Mouse (Mus musculus) heart, embryonic 10.5 days (tissue): ENCODE measurements around the gene Prkca. TPM values are rescaled to one million over a fixed set of nuclear protein-coding genes. Genes with fewer than 3 reads are reported as not detected.

Experiments used
- DNase-seq: peaks from one replicate; pipeline ENCODE4 v3.0.0-alpha.2; 2017; ENCODE audit warnings: low spot score
- H3K27ac ChIP-seq: fragments of 300-500 bp; sonication (generic); 2 replicates; pipeline ENCODE4 v1.5.1; 2016; ENCODE audit warnings: mild to moderate bottlenecking
- H3K27me3 ChIP-seq: fragments of 300-500 bp; sonication (generic); 2 replicates; pipeline ENCODE4 v1.6.1; 2016; ENCODE audit warnings: mild to moderate bottlenecking; ENCODE audit not compliant: poor library complexity, insufficient read depth, severe bottlenecking
- H3K36me3 ChIP-seq: fragments of 300-500 bp; sonication (generic); 2 replicates; pipeline ENCODE4 v1.6.1; 2016; ENCODE audit warnings: mild to moderate bottlenecking, moderate library complexity
- H3K4me1 ChIP-seq: fragments of 300-500 bp; sonication (generic); 2 replicates; pipeline ENCODE4 v1.6.1; 2016; ENCODE audit warnings: mild to moderate bottlenecking
- H3K4me3 ChIP-seq: fragments of 300-500 bp; sonication (generic); 2 replicates; pipeline ENCODE4 v1.5.1; 2016; ENCODE audit warnings: mild to moderate bottlenecking, moderate library complexity
- H3K9me3 ChIP-seq: fragments of 300-500 bp; sonication (generic); 2 replicates; pipeline ENCODE4 v1.6.1; 2016; ENCODE audit warnings: mild to moderate bottlenecking, moderate library complexity
- WGBS: fragments of 180-500 bp; shearing (Covaris S2); methylation state at CpG from one replicate; pipeline ENCODE4 v1.1.7; 2016; 5-methylcytosine and 5-hydroxymethylcytosine counted together
- polyA plus RNA-seq: library from polyadenylated mRNA; unstranded; fragments of >200 nt; fragmentation: Nextera tagmentation; extraction: Ambion mirVana; gene quantifications from 2 replicates; pipeline ENCODE4 v1.2.1, GENCODE M21; 2016

The Prkca gene
- polyA plus RNA-seq, 1 experiment from 2014 or later = 11.3 TPM

GRCm38 (mm10) chr11:108082673-108083072 is 261.1 kb downstream of the Prkca start:
- Histone ChIP-seq H3K9me3 (no peaks in the 10 kb centered on the region), H3K27ac (no peak overlapping the region), H3K4me1 (peaks cover 5% of the 10 kb centered on the region; the same call in 1 of the 2 replicates), H3K36me3 (no peaks in the 10 kb centered on the region), H3K27me3 (no peaks in the 10 kb centered on the region), H3K4me3 (no peak overlapping the region)
- DNase-seq = no peak

GRCm38 (mm10) chr11:108079946-108080650 is 263.6 kb downstream of the Prkca start:
- WGBS = 77% methylated on average over 5 of the region's 5 CpGs
- H3K36me3 ChIP-seq = no peaks in the 10 kb centered on the region
- H3K27ac ChIP-seq = no peak overlapping the region

GRCm38 (mm10) chr11:108079454-108079853 is 264.3 kb downstream of the Prkca start:
- H3K27ac ChIP-seq = no peak overlapping the region
- no peaks in the 10 kb centered on the region for H3K9me3 ChIP-seq
- H3K27me3 ChIP-seq = no peaks in the 10 kb centered on the region
- DNase-seq = no peak
- no peak overlapping the region for H3K4me3 ChIP-seq
- WGBS = 89% methylated on average over 5 of the region's 5 CpGs
- no peaks in the 10 kb centered on the region for H3K36me3 ChIP-seq
- peaks cover 5% of the 10 kb centered on the region; the same call in 1 of the 2 replicates for H3K4me1 ChIP-seq

More at GRCm38 (mm10) chr11:108079946-108080650, 263.6 kb downstream of the Prkca start:
- no peaks in the 10 kb centered on the region for H3K27me3 ChIP-seq
- no peak overlapping the region for H3K4me3 ChIP-seq
- H3K9me3 ChIP-seq = no peaks in the 10 kb centered on the region
- H3K4me1 ChIP-seq = peaks cover 5% of the 10 kb centered on the region; the same call in 1 of the 2 replicates
- DNase-seq = no peak

GRCm38 (mm10) chr11:108077514-108077913 is 266.2 kb downstream of the Prkca start:
- 87% methylated on average over 3 of the region's 3 CpGs for WGBS
- Histone ChIP-seq H3K9me3 (no peaks in the 10 kb centered on the region), H3K27me3 (no peaks in the 10 kb centered on the region), H3K27ac (no peak overlapping the region), H3K36me3 (no peaks in the 10 kb centered on the region), H3K4me3 (no peak overlapping the region), H3K4me1 (peaks cover 5% of the 10 kb centered on the region; the same call in 1 of the 2 replicates)
- DNase-seq = no peak

GRCm38 (mm10) chr11:108072606-108073243 is 271.0 kb downstream of the Prkca start:
- WGBS = 65% methylated on average over 6 of the region's 6 CpGs
- no peak for DNase-seq

GRCm38 (mm10) chr11:108071230-108071629 is 272.5 kb downstream of the Prkca start:
- no peaks in the 10 kb centered on the region for H3K4me1 ChIP-seq
- whole genome bisulfite sequencing = 81% methylated on average over 6 of the region's 6 CpGs
- no peak overlapping the region for H3K4me3 ChIP-seq
- no peaks in the 10 kb centered on the region for H3K36me3 ChIP-seq
- H3K27me3 ChIP-seq = no peaks in the 10 kb centered on the region
- DNase-seq = no peak
- H3K27ac ChIP-seq = no peak overlapping the region
- H3K9me3 ChIP-seq = no peaks in the 10 kb centered on the region

More at GRCm38 (mm10) chr11:108072606-108073243, 271.0 kb downstream of the Prkca start:
- Histone ChIP-seq H3K4me3 (no peak overlapping the region), H3K27ac (no peak overlapping the region), H3K4me1 (no peaks in the 10 kb centered on the region), H3K27me3 (no peaks in the 10 kb centered on the region), H3K9me3 (no peaks in the 10 kb centered on the region), H3K36me3 (no peaks in the 10 kb centered on the region)

- Histone ChIP-seq H3K4me3 (no peak overlapping the region), H3K4me1 (no peaks in the 10 kb centered on the region), H3K36me3 (no peaks in the 10 kb centered on the region), H3K9me3 (no peaks in the 10 kb centered on the region), H3K27ac (no peak overlapping the region), H3K27me3 (no peaks in the 10 kb centered on the region)
- WGBS = 71% methylated on average over 6 of the region's 6 CpGs
- DNase-seq = no peak
These were observed 273.7 kb downstream of the Prkca start for GRCm38 (mm10) chr11:108070038-108070437.

GRCm38 (mm10) chr11:108068430-108068829 is 275.3 kb downstream of the Prkca start:
- no peaks in the 10 kb centered on the region for H3K27me3 ChIP-seq
- no peaks in the 10 kb centered on the region for H3K36me3 ChIP-seq
- H3K4me1 ChIP-seq = no peaks in the 10 kb centered on the region
- no peak for DNase-seq
- H3K27ac ChIP-seq = no peak overlapping the region
- H3K4me3 ChIP-seq = no peak overlapping the region
- WGBS = 86% methylated on average over 5 of the region's 5 CpGs
- no peaks in the 10 kb centered on the region for H3K9me3 ChIP-seq

GRCm38 (mm10) chr11:108067161-108067560 is 276.6 kb downstream of the Prkca start:
- Histone ChIP-seq H3K27me3 (no peaks in the 10 kb centered on the region), H3K36me3 (no peaks in the 10 kb centered on the region), H3K9me3 (no peaks in the 10 kb centered on the region), H3K27ac (no peak overlapping the region), H3K4me1 (no peaks in the 10 kb centered on the region), H3K4me3 (no peak overlapping the region)
- WGBS = 87% methylated on average over 7 of the region's 7 CpGs
- no peak for DNase-seq

GRCm38 (mm10) chr11:108064401-108064800 is 279.3 kb downstream of the Prkca start:
- no peaks in the 10 kb centered on the region for H3K4me1 ChIP-seq

GRCm38 (mm10) chr11:108063096-108063495 is 280.6 kb downstream of the Prkca start:
- Histone ChIP-seq H3K4me1 (no peaks in the 10 kb centered on the region), H3K4me3 (no peak overlapping the region), H3K27me3 (no peaks in the 10 kb centered on the region), H3K36me3 (no peaks in the 10 kb centered on the region), H3K27ac (no peak overlapping the region), H3K9me3 (no peaks in the 10 kb centered on the region)
- WGBS = 70% methylated on average over 8 of the region's 8 CpGs
- DNase-seq = no peak

More at GRCm38 (mm10) chr11:108064401-108064800, 279.3 kb downstream of the Prkca start:
- Histone ChIP-seq H3K27me3 (no peaks in the 10 kb centered on the region), H3K36me3 (no peaks in the 10 kb centered on the region), H3K4me3 (no peak overlapping the region), H3K27ac (no peak overlapping the region), H3K9me3 (no peaks in the 10 kb centered on the region)
- DNase-seq = no peak
- 87% methylated on average over 3 of the region's 3 CpGs for WGBS

GRCm38 (mm10) chr11:108061571-108062479 is 281.9 kb downstream of the Prkca start:
- no peak for DNase-seq
- Histone ChIP-seq H3K36me3 (no peaks in the 10 kb centered on the region), H3K9me3 (no peaks in the 10 kb centered on the region), H3K27me3 (no peaks in the 10 kb centered on the region), H3K4me1 (no peaks in the 10 kb centered on the region), H3K27ac (no peak overlapping the region), H3K4me3 (no peak overlapping the region)
- WGBS = 88% methylated on average over 17 of the region's 17 CpGs
